Mouse (Mus musculus) CD8-positive naive resting alpha-beta T cell, adult 57 days (primary cell): ENCODE data around the gene Aprt. TPM values are rescaled to one million over a fixed set of nuclear protein-coding genes. Genes with fewer than 3 reads are reported as not detected.

Experiments
- total RNA-seq: library from RNA; stranded (reverse); gene quantifications from one replicate; pipeline ENCODE4 v1.2.4, GENCODE M21; 2023

Aprt gene
- 96.5 TPM for total RNA-seq

DNA sequence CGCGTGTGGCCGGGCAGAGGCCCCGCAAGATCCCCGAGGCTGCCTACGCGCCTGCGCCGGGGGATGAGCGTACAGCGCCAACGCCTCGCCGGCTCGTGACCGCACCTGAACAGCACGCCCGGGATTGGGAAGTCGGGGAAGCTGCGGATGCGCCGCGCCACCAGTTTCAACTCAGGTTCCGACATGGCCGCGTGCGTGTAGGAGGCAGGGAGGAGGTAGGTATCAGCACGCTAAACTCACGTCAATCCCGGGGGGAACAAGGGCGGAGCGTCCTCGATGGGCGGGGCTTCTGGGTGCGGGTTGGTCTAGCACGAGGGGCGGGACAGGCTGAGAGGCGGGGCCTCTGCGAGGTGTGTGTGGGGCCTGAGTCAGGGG lies at the start of gene Aprt:
Gene Aprt, minus strand, starts transcription at position 262 of the 375 bp plus-strand sequence.

DNA sequence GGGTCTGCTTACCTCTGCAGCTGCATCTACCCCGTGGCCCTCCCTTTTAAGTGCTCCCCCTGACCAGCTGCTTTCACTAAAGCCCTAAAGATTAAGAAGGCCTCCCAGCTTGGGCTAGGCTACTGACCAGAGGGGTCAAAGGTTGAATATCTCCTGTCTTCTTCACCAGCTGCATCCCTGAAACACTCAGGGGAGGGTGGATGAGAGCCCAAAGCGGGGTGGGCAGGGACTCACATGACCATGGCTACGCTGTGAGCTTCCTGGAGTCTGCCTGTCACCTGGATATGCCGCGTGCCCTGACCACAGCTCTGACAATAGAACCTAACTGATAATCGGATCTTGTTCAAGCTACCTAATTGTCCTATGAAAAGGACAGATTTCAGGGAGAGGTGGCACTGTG lies 46.0 kb upstream of the Aprt start, which contains the start of gene Pabpn1l:
Gene Pabpn1l, minus strand, starts transcription at position 13 of the 400 bp plus-strand sequence.

DNA sequence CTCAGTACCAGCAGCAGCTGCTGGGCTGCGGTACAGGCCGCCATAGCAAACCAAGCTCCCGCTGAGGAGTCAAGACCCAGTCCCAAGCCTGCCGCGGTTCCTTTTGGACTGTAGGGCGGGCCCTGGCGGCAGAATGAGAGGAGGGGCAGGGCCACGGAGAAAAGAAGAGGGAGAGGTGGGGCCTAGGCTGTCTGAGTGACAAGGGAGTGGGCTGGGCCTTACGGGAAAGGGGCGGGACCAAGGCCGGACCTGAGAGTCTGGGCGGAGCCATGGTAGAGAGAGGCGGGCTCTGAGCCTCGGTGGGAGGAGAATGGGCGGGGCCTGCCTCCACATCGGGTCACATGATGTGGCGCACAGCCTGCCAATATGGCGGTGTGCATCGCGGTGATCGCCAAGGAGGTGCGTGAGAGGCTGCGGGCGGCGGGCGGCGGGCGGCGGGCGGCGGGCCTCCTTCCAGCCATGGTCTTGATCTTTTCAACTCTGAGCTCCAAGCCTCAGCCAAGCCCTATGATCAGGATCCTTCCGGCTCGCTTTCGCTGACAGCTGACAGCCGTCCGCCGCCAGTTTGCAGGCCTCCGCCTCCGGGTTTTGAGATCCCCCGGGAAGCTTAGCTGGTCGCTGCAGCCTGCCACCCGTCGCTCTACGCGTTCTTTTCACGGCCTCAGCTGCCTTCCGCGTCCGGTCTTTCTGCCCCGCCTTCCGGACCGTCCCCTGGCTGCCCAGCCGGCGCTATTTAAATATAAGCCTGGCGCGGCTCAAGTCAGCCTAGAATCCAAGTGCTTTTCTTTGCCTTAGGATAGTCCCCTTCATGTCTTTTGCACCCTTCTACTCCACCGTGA lies 34.8 kb upstream of the Aprt start, which contains the start of the genes Galns and Trappc2l:
Gene Galns, minus strand, starts transcription at position 169 of the 839 bp plus-strand sequence.
Gene Trappc2l, plus strand, starts transcription at position 346 of the 839 bp plus-strand sequence.

DNA sequence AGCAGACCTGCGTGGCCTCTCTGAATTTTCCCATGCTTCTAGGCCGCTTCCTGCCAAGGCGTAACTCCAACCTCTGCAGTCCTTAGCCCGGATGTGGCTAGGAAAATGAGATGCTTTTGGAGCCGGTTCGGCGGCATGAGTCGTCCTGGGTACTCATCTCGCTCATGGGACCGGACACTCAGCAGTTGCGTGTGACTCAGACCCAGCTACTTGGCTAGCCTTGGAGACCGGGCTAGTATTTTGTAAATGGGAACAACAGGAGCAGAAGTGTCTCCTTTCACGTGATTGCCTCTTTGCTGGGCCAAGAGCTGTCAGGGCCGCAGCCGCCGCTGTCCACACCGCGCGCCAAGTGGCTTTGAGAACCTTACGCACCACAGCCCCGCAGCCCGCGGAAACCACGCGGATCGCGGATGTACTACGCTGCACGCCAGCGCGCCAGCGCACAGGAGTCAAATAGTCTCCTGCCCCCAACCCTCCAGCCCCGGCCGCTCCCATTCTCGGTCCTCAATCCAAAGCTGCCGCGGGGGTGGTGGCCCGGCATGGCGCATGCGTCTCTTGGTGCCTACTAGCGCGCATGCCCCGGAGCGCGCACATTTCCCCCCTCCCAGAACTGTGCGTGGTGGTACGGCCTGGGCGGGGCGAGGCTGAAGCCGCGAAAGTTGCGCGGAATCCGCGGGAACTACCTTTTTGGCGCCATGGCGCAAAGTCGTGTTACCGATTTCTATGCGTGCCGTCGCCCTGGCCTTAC lies 9.2 kb downstream of the Aprt start, which contains the start of gene Cdt1:
Gene Cdt1, plus strand, starts transcription at position 655 of the 748 bp plus-strand sequence.

DNA sequence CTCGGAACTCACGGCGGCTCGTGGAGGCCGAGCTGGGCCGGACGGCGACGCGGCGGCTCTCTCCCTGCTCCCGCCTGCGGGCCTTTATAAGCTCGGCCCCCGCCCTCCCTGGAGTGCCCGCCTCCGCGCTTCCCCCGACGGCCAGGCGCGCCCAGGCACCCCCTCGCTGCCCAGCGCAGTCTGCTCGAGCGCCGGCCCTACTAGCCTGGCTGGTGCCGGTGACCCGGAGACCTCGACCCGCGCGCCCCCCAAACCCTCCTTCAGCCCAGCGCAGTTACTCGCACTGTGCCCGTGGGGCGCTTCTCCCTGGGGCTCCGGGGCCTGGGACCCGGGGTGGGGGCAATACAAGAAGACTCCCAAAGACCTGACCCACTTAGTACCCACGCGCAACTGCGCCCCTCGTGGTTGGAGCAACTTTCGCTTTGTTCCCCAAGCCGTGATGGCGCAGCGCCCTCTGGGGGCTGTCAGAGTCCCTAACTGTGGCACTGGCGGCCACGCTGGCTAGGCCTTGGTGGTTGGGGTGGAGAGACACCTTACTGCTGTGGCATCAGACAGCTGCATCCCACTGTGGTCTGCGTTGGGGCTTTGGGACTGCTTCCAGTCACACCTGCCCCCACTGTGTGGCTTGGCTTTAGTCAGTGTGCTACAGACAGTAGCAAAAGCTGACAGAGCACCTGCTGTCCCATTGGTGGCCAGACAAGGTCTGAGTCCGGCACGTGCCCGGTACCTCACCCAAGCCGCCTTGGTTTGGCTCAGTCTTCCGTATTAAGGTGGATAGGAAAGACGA lies 25.3 kb downstream of the Aprt start, which contains the start of gene Piezo1:
Gene Piezo1, minus strand, starts transcription at position 65 of the 787 bp plus-strand sequence.

Other genes with a start within 250 kb of the Aprt start
- gene Trhr2, start 216.2 kb downstream of the Aprt start, total RNA-seq: not detected
- gene Zc3h18, start 200.3 kb downstream of the Aprt start, total RNA-seq: 94.7 TPM
- not detected for gene Il17c, start 154.9 kb downstream of the Aprt start, total RNA-seq
- 140 TPM for gene Cyba, start 144.0 kb downstream of the Aprt start, total RNA-seq
- 11.3 TPM for gene Mvd, start 133.5 kb downstream of the Aprt start, total RNA-seq
- gene Snai3, start 116.2 kb downstream of the Aprt start, total RNA-seq: 9.0 TPM
- gene Rnf166, start 100.8 kb downstream of the Aprt start, total RNA-seq: 99.1 TPM
- 51.0 TPM for gene Ctu2, start 100.8 kb downstream of the Aprt start, total RNA-seq
- 43.8 TPM for gene Piezo1, start 25.6 kb downstream of the Aprt start, total RNA-seq
- 75.3 TPM for gene Cdt1, start 8.9 kb downstream of the Aprt start, total RNA-seq
- gene Galns, start 34.6 kb upstream of the Aprt start, total RNA-seq: 13.4 TPM
- gene Trappc2l, start 34.7 kb upstream of the Aprt start, total RNA-seq: 42.0 TPM
- not detected for gene Pabpn1l, start 45.8 kb upstream of the Aprt start, total RNA-seq
- 6.0 TPM for gene Cbfa2t3, start 122.2 kb upstream of the Aprt start, total RNA-seq
- 8.6 TPM for gene Acsf3, start 198.6 kb upstream of the Aprt start, total RNA-seq